In the genomic region with DNA sequence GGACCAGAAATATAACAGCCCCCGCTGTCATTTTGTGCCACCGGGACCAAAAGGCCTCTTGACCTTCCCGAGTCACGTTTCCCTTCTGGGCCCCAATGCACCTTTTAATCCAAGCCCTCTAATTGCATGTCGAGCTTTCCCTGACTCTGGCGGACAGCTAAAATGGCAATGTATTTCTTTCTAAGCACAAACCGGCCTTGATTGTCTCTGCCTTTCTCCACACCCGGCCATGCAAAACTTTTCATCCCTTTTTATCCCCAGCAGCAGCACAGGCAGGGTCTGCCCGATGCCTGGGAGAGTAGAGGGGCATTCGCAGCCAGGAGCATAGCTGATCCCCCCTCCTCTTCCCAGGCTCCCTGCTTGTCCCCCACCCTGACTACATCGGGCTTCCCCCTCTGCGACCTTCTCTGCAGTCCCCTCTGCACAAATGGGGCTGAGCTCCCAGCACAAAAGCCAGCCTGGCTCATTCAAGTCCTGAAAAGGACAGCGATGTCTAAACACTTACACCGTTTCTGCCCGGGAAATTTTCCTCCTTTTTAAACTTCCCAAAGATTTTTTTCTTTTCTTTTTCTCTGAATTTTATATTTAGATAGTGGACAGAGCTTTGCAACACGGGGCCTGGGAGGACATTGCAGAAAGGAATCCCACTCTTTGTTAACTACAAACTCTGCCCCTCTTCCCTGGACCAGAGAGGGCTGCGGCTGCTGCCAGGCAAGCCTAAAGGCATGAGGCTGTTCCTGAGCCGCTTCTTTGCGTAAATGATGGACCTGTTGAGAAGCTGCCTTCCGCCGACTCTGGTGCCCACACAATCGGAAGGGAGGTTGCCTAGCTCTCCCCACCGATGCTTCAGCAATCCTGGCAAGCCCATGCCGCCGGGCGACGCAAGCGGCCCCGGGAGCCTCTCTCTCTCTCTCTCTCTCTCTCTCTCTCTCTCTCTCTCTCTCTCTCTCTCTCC, we compare ENCODE assay signal across 9 mouse cellular contexts. TPM values are rescaled to one million over a fixed set of nuclear protein-coding genes. Genes with fewer than 3 reads are reported as not detected.
A peak's percentile ranks its signal among the peaks of the same experiment; 100 is the strongest.
DNase-seq lines count a peak whose midpoint lies in the region; ATAC-seq and TF ChIP-seq lines count a peak whose summit lies in the region.
"Had no signal": no experiment of that assay in that cellular context is flagged by ENCODE, and none has a peak within 500 bp of the region (broad histone marks: within the 10 kb centered on the region; RNA-seq: fewer than 3 reads in every experiment).

No protein-coding gene starts in this region.

- intact Hi-C loops in heart, postnatal 14 days (cut with DNase I), result loop anchor here (10.0 kb wide), 1 partner anchor 165 kb away; no protein-coding TSS in a partner anchor

- H3K27me3 ChIP-seq in heart, embryonic 13.5 days (replicated peaks), result peaks cover 91% of the 10 kb centered on the region
- peaks cover 57% of the 10 kb centered on the region for H3K27me3 ChIP-seq in hindbrain, embryonic 11.5 days (ENCODE audit: control insufficient read depth, insufficient read depth, low read length)
- peaks cover 7% of the 10 kb centered on the region for H3K27me3 ChIP-seq in myocyte (ENCODE audit: control insufficient read depth, insufficient read depth, insufficient read length)
- H3K27me3 ChIP-seq: CH12.LX had no signal

- H3K4me1 ChIP-seq in heart, embryonic 13.5 days, result peaks cover 26% of the 10 kb centered on the region
- H3K4me1 ChIP-seq in hindbrain, embryonic 11.5 days (replicated peaks; ENCODE audit: control insufficient read depth, insufficient read depth, low read length), result peaks cover 11% of the 10 kb centered on the region

- H3K79me2 ChIP-seq in myocyte (ENCODE audit: control insufficient read depth, insufficient read depth), result no peaks in the 10 kb centered on the region

- H3K36me3 ChIP-seq in heart, embryonic 13.5 days, result no peaks in the 10 kb centered on the region
- no peaks in the 10 kb centered on the region for H3K36me3 ChIP-seq in hindbrain, embryonic 11.5 days (ENCODE audit: control insufficient read depth, insufficient read depth, low read length)
- H3K36me3 ChIP-seq in myocyte (ENCODE audit: control insufficient read depth, insufficient read depth), result no peaks in the 10 kb centered on the region

- no peak overlapping the region for H3ac ChIP-seq in myocyte (ENCODE audit: control insufficient read depth, insufficient read length)

- ATAC-seq in heart, embryonic 13.5 days (ENCODE audit: extremely low read depth, insufficient number of reproducible peaks, low FRiP score, low TSS enrichment), result no peak
- ATAC-seq in hindbrain, embryonic 11.5 days (ENCODE audit: low FRiP score), result 0 out of 2 replicates have a peak, but pooled peaks have one; percentile 4
- ATAC-seq in erythroblast, adult 5-6 weeks (replicated peaks; ENCODE audit: low FRiP score, poor library complexity, severe bottlenecking), result no peak

- DNase-seq in heart, postnatal 14 days, result no peak
- peak; percentile 39 for DNase-seq in ZHBTc4 (ENCODE audit: low read depth, low spot score)
- peak; percentile 58 for DNase-seq in hindbrain, embryonic 11.5 days (ENCODE audit: low spot score)
- DNase-seq in adrenal gland, postnatal 14 days, result no peak
- no peak for DNase-seq in lung, postnatal 4 days

- 6% methylated on average over 29 of the region's 29 CpGs for WGBS in heart, embryonic 13.5 days
- WGBS in hindbrain, embryonic 11.5 days, result 3% methylated on average over 29 of the region's 29 CpGs

- no peaks in the 10 kb centered on the region for H3K9me3 ChIP-seq in heart, embryonic 13.5 days
- no peaks in the 10 kb centered on the region for H3K9me3 ChIP-seq in hindbrain, embryonic 11.5 days (ENCODE audit: control insufficient read depth, low read length)

- no peak overlapping the region for H3K27ac ChIP-seq in heart, embryonic 13.5 days (replicated peaks)
- no peak overlapping the region for H3K27ac ChIP-seq in hindbrain, embryonic 11.5 days (ENCODE audit: low read depth, low read length)

- no peak for TF ChIP-seq POLR2A in myocyte (IDR thresholded peaks at IDR 0.05; ENCODE audit: insufficient read length, low read depth)

- H3K4me2 ChIP-seq in heart, embryonic 13.5 days, result peak overlapping the region; percentile 100
- peak overlapping the region; percentile 99 for H3K4me2 ChIP-seq in hindbrain, embryonic 11.5 days (replicated peaks; ENCODE audit: low read depth, low read length)
- H3K4me2 ChIP-seq in myocyte (ENCODE audit: low read depth), result peak overlapping the region; percentile 53

- no peak overlapping the region for H3K9ac ChIP-seq in heart, embryonic 13.5 days
- peak overlapping the region; percentile 21; the same call in 1 of the 2 replicates for H3K9ac ChIP-seq in hindbrain, embryonic 11.5 days (ENCODE audit: low read depth, low read length)

- H3K4me3 ChIP-seq in heart, embryonic 13.5 days, result peak overlapping the region; percentile 75
- peak overlapping the region; percentile 60 for H3K4me3 ChIP-seq in hindbrain, embryonic 11.5 days (ENCODE audit: low read depth, low read length)
- peak overlapping the region; percentile 20 for H3K4me3 ChIP-seq in myocyte

TF ChIP-seq in myocyte, 11 proteins besides CTCF, POLR2A, EP300 and RAD21:
- TF ChIP-seq MAX (IDR thresholded peaks at IDR 0.05; ENCODE audit: low read depth) (no peak), MYOG (IDR thresholded peaks at IDR 0.05; ENCODE audit: control insufficient read depth in 1 of 3, insufficient read depth in 1 of 3, insufficient read length in 2 of 3, low read depth in 2 of 3) (no peak), MYOD1 (IDR thresholded peaks at IDR 0.05; ENCODE audit: control insufficient read depth in 1 of 3, insufficient read length in 2 of 3, low read depth in 2 of 3) (no peak), TCF12 (IDR thresholded peaks at IDR 0.05; ENCODE audit: insufficient read depth, poor library complexity, severe bottlenecking) (no peak), REST (IDR thresholded peaks at IDR 0.05; ENCODE audit: insufficient read depth, insufficient read length) (no peak), SRF (IDR thresholded peaks at IDR 0.05; ENCODE audit: control insufficient read depth, insufficient read length, low read depth) (no peak), TCF3 (IDR thresholded peaks at IDR 0.05; ENCODE audit: insufficient read length, low read depth) (no peak), USF1 (IDR thresholded peaks at IDR 0.05; ENCODE audit: low read depth) (no peak), POLR2AphosphoS2 (IDR thresholded peaks at IDR 0.05; ENCODE audit: insufficient read length, low read depth) (no peak), E2F4 (IDR thresholded peaks at IDR 0.05; ENCODE audit: insufficient read depth) (no peak), CEBPB (IDR thresholded peaks at IDR 0.05; ENCODE audit: insufficient read depth, poor library complexity, severe bottlenecking) (no peak)

RNA-seq across cellular contexts. Expression of gene Inhbb, which starts 2.6 kb away (rescaled TPM):
- 0.28 and 0.55 TPM in 2 replicates for polyA plus RNA-seq in heart, embryonic 13.5 days (2015; fragmentation: Nextera tagmentation; extraction: Ambion mirVana)
- total RNA-seq in heart, postnatal 14 days (2021), result 1 to 10 TPM; 1.0 to 1.6 TPM
- 0.32 and 1.0 TPM in 2 replicates for polyA plus RNA-seq in hindbrain, embryonic 11.5 days (2014; fragmentation: Nextera tagmentation; extraction: Ambion mirVana)
- 8.3 TPM for polyA plus RNA-seq in myocyte (2012; fragmentation: generic; extraction: Trizol)
- total RNA-seq in erythroblast, adult 5-6 weeks (2015; ENCODE audit: low replicate concordance), result not detected in 2 replicates
- not detected in 2 replicates for total RNA-seq in erythroblast, adult 5-6 weeks (2017; ENCODE audit: low replicate concordance)
- total RNA-seq in adrenal gland, postnatal 14 days (2021), result 2.1 and 2.2 TPM in 2 replicates
- total RNA-seq: CH12.LX had no signal

Comparison
In these comparisons a context has a peak if more than half of its experiments do, and no peak if none do; other contexts are left out.
1. H3K4me3 ChIP-seq: peak in every context shown above with its lines; median percentile 75 in heart, embryonic 13.5 days; 60 in hindbrain, embryonic 11.5 days; 20 in myocyte.
2. DNase-seq: peak in ZHBTc4 (single experiment) and hindbrain, embryonic 11.5 days (single experiment); none in heart, postnatal 14 days (0 of 2), adrenal gland, postnatal 14 days (single experiment) and lung, postnatal 4 days (0 of 2).
3. Peak in every context shown above with its lines, with median percentiles within 50 percentile points of each other: H3K4me2 ChIP-seq.